Mouse (Mus musculus) kidney, embryonic 15.5 days (tissue): Measurements from ENCODE around the gene Unc93a2. TPM values are rescaled to one million over a fixed set of nuclear protein-coding genes. Genes with fewer than 3 reads are reported as not detected.
"Not testable (repeated sequence)": the region's sequence is repeated elsewhere in the genome, so short reads cannot be mapped to it uniquely, and the experiment has no call there.

Experiments
- ATAC-seq: fragments of 200-750 bp; cut with Nextera tagmentation; replicated peaks from 2 replicates; pipeline ENCODE4 v1.8.0; 2017; ENCODE audit warnings: moderate TSS enrichment; ENCODE audit not compliant: low FRiP score
- H3K27ac ChIP-seq: fragments of 300-500 bp; sonication (generic); 2 replicates; pipeline ENCODE4 v1.5.1; 2015; ENCODE audit warnings: mild to moderate bottlenecking, inconsistent platforms
- H3K27me3 ChIP-seq: fragments of 300-500 bp; sonication (generic); 2 replicates; pipeline ENCODE4 v1.6.1; 2015; ENCODE audit warnings: inconsistent platforms
- H3K36me3 ChIP-seq: fragments of 300-500 bp; sonication (generic); 2 replicates; pipeline ENCODE4 v1.6.1; 2015; ENCODE audit warnings: inconsistent platforms
- H3K4me1 ChIP-seq: fragments of 300-500 bp; sonication (generic); 2 replicates; pipeline ENCODE4 v1.6.1; 2015; ENCODE audit warnings: inconsistent platforms
- H3K4me2 ChIP-seq: fragments of 300-500 bp; sonication (generic); 2 replicates; pipeline ENCODE4 v1.6.1; 2015; ENCODE audit warnings: moderate library complexity, mild to moderate bottlenecking, inconsistent platforms
- H3K4me3 ChIP-seq: fragments of 300-500 bp; sonication (generic); replicated peaks from 2 replicates; pipeline ENCODE4 v1.5.1; 2015; ENCODE audit warnings: mild to moderate bottlenecking, inconsistent platforms
- H3K9ac ChIP-seq: fragments of 300-500 bp; sonication (generic); 2 replicates; pipeline ENCODE4 v1.6.1; 2015; ENCODE audit warnings: mild to moderate bottlenecking, inconsistent platforms
- H3K9me3 ChIP-seq: fragments of 300-500 bp; sonication (generic); replicated peaks from 2 replicates; pipeline ENCODE4 v1.6.1; 2016; ENCODE audit warnings: inconsistent platforms
- WGBS: fragments of 180-500 bp; shearing (Covaris S2); methylation state at CpG from one replicate; pipeline ENCODE4 v1.1.7; 2015; ENCODE audit warnings: mixed read lengths; 5-methylcytosine and 5-hydroxymethylcytosine counted together
- polyA plus RNA-seq: library from polyadenylated mRNA; unstranded; fragments of >200 nt; fragmentation: Nextera tagmentation; extraction: Ambion mirVana; gene quantifications from 2 replicates; pipeline ENCODE4 v1.2.1, GENCODE M21; 2015

The Unc93a2 gene
- 0.13 TPM in 1 of 2 replicates, not detected in the other for polyA plus RNA-seq

GRCm38 (mm10) chr17:7385364-7385763 lies at the start of gene Unc93a2:
Gene Unc93a2 (minus strand): TSS chr17:7385464.
- not testable (repeated sequence) for H3K36me3 ChIP-seq, H3K9ac ChIP-seq, H3K9me3 ChIP-seq, ATAC-seq, H3K4me1 ChIP-seq, H3K4me3 ChIP-seq, H3K27me3 ChIP-seq, H3K4me2 ChIP-seq, H3K27ac ChIP-seq
- 77% methylated on average over 3 of the region's 3 CpGs for WGBS

GRCm38 (mm10) chr17:7434121-7434520 lies 48.9 kb upstream of the Unc93a2 start:
- not testable (repeated sequence) for H3K4me1 ChIP-seq, H3K4me2 ChIP-seq, H3K27ac ChIP-seq, H3K4me3 ChIP-seq, H3K36me3 ChIP-seq, H3K9ac ChIP-seq, ATAC-seq, H3K27me3 ChIP-seq, H3K9me3 ChIP-seq
- WGBS, result 71% methylated on average over 4 of the region's 4 CpGs

GRCm38 (mm10) chr17:7430210-7430631 lies 45.0 kb upstream of the Unc93a2 start:
- not testable (repeated sequence) for H3K9me3 ChIP-seq, H3K36me3 ChIP-seq, H3K9ac ChIP-seq, H3K4me3 ChIP-seq, H3K27me3 ChIP-seq, ATAC-seq, H3K4me1 ChIP-seq, H3K4me2 ChIP-seq, H3K27ac ChIP-seq
- WGBS, result 73% methylated on average over 4 of the region's 4 CpGs

GRCm38 (mm10) chr17:7420191-7420973 lies 35.1 kb upstream of the Unc93a2 start:
- WGBS, result 6% methylated on average over 2 of the region's 3 CpGs
- H3K9ac ChIP-seq, H3K27ac ChIP-seq, H3K4me3 ChIP-seq, H3K4me1 ChIP-seq, H3K36me3 ChIP-seq, H3K4me2 ChIP-seq, H3K27me3 ChIP-seq, H3K9me3 ChIP-seq: not testable (repeated sequence)
- peak; percentile 82 for ATAC-seq

GRCm38 (mm10) chr17:7414601-7415310 lies 29.5 kb upstream of the Unc93a2 start:
- 79% methylated on average over 8 of the region's 9 CpGs for WGBS
- not testable (repeated sequence) for H3K9ac ChIP-seq, ATAC-seq, H3K9me3 ChIP-seq, H3K4me2 ChIP-seq, H3K36me3 ChIP-seq, H3K4me1 ChIP-seq, H3K27ac ChIP-seq, H3K27me3 ChIP-seq, H3K4me3 ChIP-seq

- not testable (repeated sequence) for H3K27ac ChIP-seq, H3K4me2 ChIP-seq, H3K4me3 ChIP-seq, H3K27me3 ChIP-seq, H3K9me3 ChIP-seq, ATAC-seq, H3K9ac ChIP-seq, H3K36me3 ChIP-seq, H3K4me1 ChIP-seq
- WGBS, result 71% methylated on average over 8 of the region's 8 CpGs
These were observed 28.1 kb upstream of the Unc93a2 start for GRCm38 (mm10) chr17:7413336-7413735.

- not testable (repeated sequence) for H3K36me3 ChIP-seq
- WGBS, result 46% methylated on average over 6 of the region's 6 CpGs
- ATAC-seq, result peak; percentile 60; the same call in 1 of the 2 replicates
These were observed 14.5 kb upstream of the Unc93a2 start for GRCm38 (mm10) chr17:7399770-7400169.

GRCm38 (mm10) chr17:7398198-7398847 lies 13.1 kb upstream of the Unc93a2 start:
- not testable (repeated sequence) for H3K9me3 ChIP-seq, H3K9ac ChIP-seq, H3K4me1 ChIP-seq, H3K27me3 ChIP-seq, ATAC-seq, H3K36me3 ChIP-seq, H3K4me2 ChIP-seq, H3K4me3 ChIP-seq, H3K27ac ChIP-seq
- WGBS, result 72% methylated on average over 6 of the region's 6 CpGs

More at GRCm38 (mm10) chr17:7399770-7400169, 14.5 kb upstream of the Unc93a2 start:
- H3K4me1 ChIP-seq, H3K27me3 ChIP-seq, H3K4me3 ChIP-seq, H3K4me2 ChIP-seq, H3K27ac ChIP-seq, H3K9me3 ChIP-seq, H3K9ac ChIP-seq: not testable (repeated sequence)

GRCm38 (mm10) chr17:7397079-7397478 lies 11.8 kb upstream of the Unc93a2 start:
- WGBS, result 68% methylated on average over 13 of the region's 13 CpGs
- H3K9me3 ChIP-seq, H3K9ac ChIP-seq, H3K36me3 ChIP-seq, H3K27ac ChIP-seq, ATAC-seq, H3K27me3 ChIP-seq, H3K4me3 ChIP-seq, H3K4me2 ChIP-seq, H3K4me1 ChIP-seq: not testable (repeated sequence)

- H3K4me3 ChIP-seq, H3K9ac ChIP-seq, H3K27me3 ChIP-seq, H3K4me1 ChIP-seq, H3K36me3 ChIP-seq, ATAC-seq, H3K9me3 ChIP-seq, H3K4me2 ChIP-seq, H3K27ac ChIP-seq: not testable (repeated sequence)
- no CpG with 5 or more reads among the region's 2 CpGs for WGBS
These were observed 11.0 kb upstream of the Unc93a2 start for GRCm38 (mm10) chr17:7396288-7396687.

GRCm38 (mm10) chr17:7395671-7396070 lies 10.4 kb upstream of the Unc93a2 start:
- H3K4me2 ChIP-seq, H3K9me3 ChIP-seq, H3K36me3 ChIP-seq, ATAC-seq, H3K9ac ChIP-seq, H3K27me3 ChIP-seq, H3K27ac ChIP-seq, H3K4me1 ChIP-seq, H3K4me3 ChIP-seq: not testable (repeated sequence)
- 89% methylated on average over 8 of the region's 8 CpGs for WGBS

GRCm38 (mm10) chr17:7395116-7395515 lies 9.9 kb upstream of the Unc93a2 start:
- not testable (repeated sequence) for H3K27me3 ChIP-seq, H3K9me3 ChIP-seq, H3K9ac ChIP-seq, H3K4me2 ChIP-seq, H3K4me3 ChIP-seq, H3K4me1 ChIP-seq, H3K27ac ChIP-seq, H3K36me3 ChIP-seq, ATAC-seq
- WGBS, result 92% methylated on average over 7 of the region's 7 CpGs
